In genomic region chr7:47030517-47031193, GRCm38 (mm10) we compare ENCODE assay signal across 24 mouse cellular contexts. TPM values are rescaled to one million over a fixed set of nuclear protein-coding genes. Genes with fewer than 3 reads are reported as not detected.
DNase-seq lines count a peak whose midpoint lies in the region; ATAC-seq and TF ChIP-seq lines count a peak whose summit lies in the region.
"Had no signal": no experiment of that assay in that cellular context is flagged by ENCODE, and none has a peak within 500 bp of the region (broad histone marks: within the 10 kb centered on the region; RNA-seq: fewer than 3 reads in every experiment).

No protein-coding gene starts in this region.

- 48% methylated on average over 9 of the region's 9 CpGs for WGBS in forebrain, embryonic 16.5 days
- WGBS in forebrain, embryonic 12.5 days = 79% methylated on average over 9 of the region's 9 CpGs
- 69% methylated on average over 9 of the region's 9 CpGs for WGBS in lung, postnatal 0 days
- WGBS in embryonic facial prominence, embryonic 14.5 days = 66% methylated on average over 9 of the region's 9 CpGs

- H3K4me2 ChIP-seq in forebrain, embryonic 16.5 days (ENCODE audit: low read length) = no peak overlapping the region
- H3K4me2 ChIP-seq in forebrain, embryonic 12.5 days = no peak overlapping the region
- H3K4me2 ChIP-seq in lung, postnatal 0 days (replicated peaks; ENCODE audit: low read depth, low read length) = no peak overlapping the region
- H3K4me2 ChIP-seq in embryonic facial prominence, embryonic 14.5 days (ENCODE audit: low read depth, low read length) = no peak overlapping the region
- H3K4me2 ChIP-seq: embryonic facial prominence, embryonic 15.5 days; hindbrain, embryonic 12.5 days; liver, embryonic 13.5 days; midbrain, embryonic 11.5 days; neural tube, embryonic 13.5 days had no signal

- no peaks in the 10 kb centered on the region for H3K36me3 ChIP-seq in forebrain, embryonic 16.5 days (ENCODE audit: control insufficient read depth, insufficient read depth)
- no peaks in the 10 kb centered on the region for H3K36me3 ChIP-seq in forebrain, embryonic 12.5 days (replicated peaks)
- H3K36me3 ChIP-seq in lung, postnatal 0 days (ENCODE audit: insufficient read depth, low read length) = no peaks in the 10 kb centered on the region
- no peaks in the 10 kb centered on the region for H3K36me3 ChIP-seq in embryonic facial prominence, embryonic 14.5 days (ENCODE audit: control insufficient read depth, insufficient read depth, low read length)
- H3K36me3 ChIP-seq: embryonic facial prominence, embryonic 15.5 days; hindbrain, embryonic 12.5 days; liver, embryonic 13.5 days; neural tube, embryonic 13.5 days had no signal

- no peaks in the 10 kb centered on the region; the same call in 1 of the 2 replicates for H3K4me1 ChIP-seq in forebrain, embryonic 16.5 days (replicated peaks; ENCODE audit: control insufficient read depth, insufficient read depth, low read length)
- H3K4me1 ChIP-seq in forebrain, embryonic 12.5 days = no peaks in the 10 kb centered on the region
- no peaks in the 10 kb centered on the region for H3K4me1 ChIP-seq in lung, postnatal 0 days (ENCODE audit: insufficient read depth, low read depth, low read length)
- H3K4me1 ChIP-seq in embryonic facial prominence, embryonic 14.5 days (ENCODE audit: control insufficient read depth, insufficient read depth, low read length) = peaks cover 3% of the 10 kb centered on the region; the same call in 1 of the 2 replicates
- H3K4me1 ChIP-seq: hindbrain, embryonic 12.5 days; liver, embryonic 13.5 days; neural tube, embryonic 13.5 days had no signal

- no peak for TF ChIP-seq CTCF in lung, postnatal 0 days (IDR thresholded peaks at IDR 0.05)

- no peak for TF ChIP-seq EP300 in lung, postnatal 0 days (IDR thresholded peaks at IDR 0.05)

- DNase-seq in lung, postnatal 0 days (ENCODE audit: low spot score) = peak; percentile 13
- DNase-seq in lung, postnatal 14 days = no peak
- peak; percentile 39 for DNase-seq in embryonic facial prominence, embryonic 14.5 days (ENCODE audit: low spot score)
- no peak for DNase-seq in layer of hippocampus, adult 9-10 months (ENCODE audit: low spot score)
- no peak for DNase-seq in right cerebral cortex, adult 18-20 months
- no peak for DNase-seq in MN1 (ENCODE audit: low spot score)
- DNase-seq: adrenal gland, postnatal 14 days; cerebellum, adult 2 months; gastrocnemius, postnatal 14 days; kidney, postnatal 10 days; liver, embryonic 13.5 days; thymus, postnatal 36 days had no signal

- 0 out of 2 replicates have a peak, but pooled peaks have one; percentile 62 for ATAC-seq in forebrain, embryonic 16.5 days
- no peak for ATAC-seq in forebrain, embryonic 12.5 days (ENCODE audit: low FRiP score)
- 0 out of 2 replicates have a peak, but pooled peaks have one; percentile 40 for ATAC-seq in lung, postnatal 0 days
- ATAC-seq in embryonic facial prominence, embryonic 14.5 days (ENCODE audit: low read depth) = no peak
- ATAC-seq: intestine, postnatal 0 days had no signal

- H3K4me3 ChIP-seq in forebrain, embryonic 16.5 days (replicated peaks; ENCODE audit: low read length) = no peak overlapping the region
- no peak overlapping the region for H3K4me3 ChIP-seq in forebrain, embryonic 12.5 days (replicated peaks)
- H3K4me3 ChIP-seq in lung, postnatal 0 days (ENCODE audit: low read depth, low read length) = no peak overlapping the region
- no peak overlapping the region for H3K4me3 ChIP-seq in embryonic facial prominence, embryonic 14.5 days (ENCODE audit: low read depth, low read length)
- H3K4me3 ChIP-seq: embryonic facial prominence, embryonic 15.5 days; hindbrain, embryonic 12.5 days; liver, embryonic 13.5 days; neural tube, embryonic 13.5 days had no signal

- H3K9me3 ChIP-seq in forebrain, embryonic 16.5 days (ENCODE audit: control insufficient read depth, low read length) = no peaks in the 10 kb centered on the region
- no peaks in the 10 kb centered on the region for H3K9me3 ChIP-seq in forebrain, embryonic 12.5 days
- no peaks in the 10 kb centered on the region for H3K9me3 ChIP-seq in lung, postnatal 0 days (ENCODE audit: low read length)
- H3K9me3 ChIP-seq in embryonic facial prominence, embryonic 14.5 days (ENCODE audit: control insufficient read depth, low read length) = no peaks in the 10 kb centered on the region
- H3K9me3 ChIP-seq: embryonic facial prominence, embryonic 15.5 days; hindbrain, embryonic 12.5 days; liver, embryonic 13.5 days; neural tube, embryonic 13.5 days had no signal

- H3K27me3 ChIP-seq in forebrain, embryonic 16.5 days (replicated peaks; ENCODE audit: control insufficient read depth, insufficient read depth, low read length) = no peaks in the 10 kb centered on the region
- H3K27me3 ChIP-seq in forebrain, embryonic 12.5 days = no peaks in the 10 kb centered on the region
- no peaks in the 10 kb centered on the region for H3K27me3 ChIP-seq in lung, postnatal 0 days (replicated peaks; ENCODE audit: insufficient read depth, low read length)
- H3K27me3 ChIP-seq in embryonic facial prominence, embryonic 14.5 days (replicated peaks; ENCODE audit: control insufficient read depth, insufficient read depth, low read length) = no peaks in the 10 kb centered on the region
- H3K27me3 ChIP-seq: embryonic facial prominence, embryonic 15.5 days; hindbrain, embryonic 12.5 days; liver, embryonic 13.5 days; neural tube, embryonic 13.5 days had no signal

- no peak overlapping the region for H3K27ac ChIP-seq in forebrain, embryonic 16.5 days (ENCODE audit: low read length)
- no peak overlapping the region for H3K27ac ChIP-seq in forebrain, embryonic 12.5 days
- H3K27ac ChIP-seq in lung, postnatal 0 days (ENCODE audit: low read length) = no peak overlapping the region
- no peak overlapping the region; the same call in 1 of the 2 replicates for H3K27ac ChIP-seq in embryonic facial prominence, embryonic 14.5 days (replicated peaks; ENCODE audit: low read depth, low read length)
- H3K27ac ChIP-seq: embryonic facial prominence, embryonic 15.5 days; hindbrain, embryonic 12.5 days; liver, embryonic 13.5 days; macrophage; neural tube, embryonic 13.5 days had no signal

- H3K9ac ChIP-seq in forebrain, embryonic 16.5 days (replicated peaks; ENCODE audit: low read depth, low read length) = no peak overlapping the region
- H3K9ac ChIP-seq in forebrain, embryonic 12.5 days = no peak overlapping the region
- H3K9ac ChIP-seq in lung, postnatal 0 days (replicated peaks; ENCODE audit: low read depth) = no peak overlapping the region
- H3K9ac ChIP-seq in embryonic facial prominence, embryonic 14.5 days (ENCODE audit: low read depth, low read length) = no peak overlapping the region
- H3K9ac ChIP-seq: embryonic facial prominence, embryonic 15.5 days; hindbrain, embryonic 12.5 days; liver, embryonic 13.5 days; neural tube, embryonic 13.5 days had no signal

RNA-seq across cellular contexts. Expression of gene Tmem86a, which starts 19.7 kb away (rescaled TPM):
- polyA plus RNA-seq in forebrain, embryonic 16.5 days (2015; fragmentation: Nextera tagmentation; extraction: Ambion mirVana) = 27.7 and 27.9 TPM in 2 replicates
- 13.9 and 15.2 TPM in 2 replicates for polyA plus RNA-seq in forebrain, embryonic 12.5 days (2016; fragmentation: Nextera tagmentation; extraction: Ambion mirVana)
- polyA plus RNA-seq in lung, postnatal 0 days (2015; fragmentation: Nextera tagmentation; extraction: Ambion mirVana) = 36.2 and 36.5 TPM in 2 replicates
- polyA plus RNA-seq in embryonic facial prominence, embryonic 14.5 days (2014; fragmentation: Nextera tagmentation; extraction: Ambion mirVana) = 19.6 and 25.9 TPM in 2 replicates

RNA-seq across cellular contexts. Expression of gene Spty2d1, which starts 22.4 kb away (rescaled TPM):
- polyA plus RNA-seq in forebrain, embryonic 16.5 days (2015; fragmentation: Nextera tagmentation; extraction: Ambion mirVana) = 11.2 and 14.3 TPM in 2 replicates
- polyA plus RNA-seq in forebrain, embryonic 12.5 days (2016; fragmentation: Nextera tagmentation; extraction: Ambion mirVana) = 12.3 and 13.5 TPM in 2 replicates
- 13.1 and 14.9 TPM in 2 replicates for polyA plus RNA-seq in lung, postnatal 0 days (2015; fragmentation: Nextera tagmentation; extraction: Ambion mirVana)
- polyA plus RNA-seq in embryonic facial prominence, embryonic 14.5 days (2014; fragmentation: Nextera tagmentation; extraction: Ambion mirVana) = 22.1 and 23.1 TPM in 2 replicates

RNA-seq across cellular contexts. Expression of gene Gm9999, which starts 47.3 kb away (rescaled TPM):
- polyA plus RNA-seq in forebrain, embryonic 16.5 days (2015; fragmentation: Nextera tagmentation; extraction: Ambion mirVana) = not detected in 2 replicates
- polyA plus RNA-seq in forebrain, embryonic 12.5 days (2016; fragmentation: Nextera tagmentation; extraction: Ambion mirVana) = not detected in 2 replicates
- polyA plus RNA-seq in lung, postnatal 0 days (2015; fragmentation: Nextera tagmentation; extraction: Ambion mirVana) = not detected in 2 replicates
- not detected in 2 replicates for polyA plus RNA-seq in embryonic facial prominence, embryonic 14.5 days (2014; fragmentation: Nextera tagmentation; extraction: Ambion mirVana)
- polyA plus RNA-seq: cerebellum, adult 2 months; cortical plate, adult 2 months; embryonic facial prominence, embryonic 15.5 days; frontal cortex, adult 2 months; heart, postnatal 0 days; hindbrain, embryonic 12.5 days; intestine, postnatal 0 days; limb, embryonic 11.5 days; liver, embryonic 13.5 days; macrophage; midbrain, embryonic 11.5 days; neural tube, embryonic 13.5 days had no signal

Comparison
In these comparisons a context has a peak if more than half of its experiments do, and no peak if none do; other contexts are left out.
1. ATAC-seq: peak in forebrain, embryonic 16.5 days (single experiment) and lung, postnatal 0 days (single experiment); none in forebrain, embryonic 12.5 days (single experiment) and embryonic facial prominence, embryonic 14.5 days (single experiment).
2. DNase-seq: peak in lung, postnatal 0 days (single experiment) and embryonic facial prominence, embryonic 14.5 days (single experiment); none in lung, postnatal 14 days (single experiment), layer of hippocampus, adult 9-10 months (single experiment), right cerebral cortex, adult 18-20 months (single experiment) and MN1 (single experiment).